Mouse (Mus musculus): ENCODE measurements around the gene Fam126b. TPM values are rescaled to one million over a fixed set of nuclear protein-coding genes. Genes with fewer than 3 reads are reported as not detected.
"Not testable (repeated sequence)": the region's sequence is repeated elsewhere in the genome, so short reads cannot be mapped to it uniquely, and the experiment has no call there.

The Fam126b gene
- polyA plus RNA-seq (2014; fragmentation: Nextera tagmentation; extraction: Ambion mirVana): 9.5 and 9.7 TPM in 2 replicates

GRCm38 (mm10) chr1:58586171-58586997, at the start of gene Fam126b, which contains the start of gene Ndufb3:
Gene Fam126b, minus strand, starts transcription at chr1:58586323.
Gene Ndufb3, plus strand, starts transcription at chr1:58586384.
- peak within 1 kb of the TSS; percentile 89 for H3K4me3 ChIP-seq (ENCODE audit: low read depth, low read length)
- no peaks in the 10 kb centered on the region for H3K36me3 ChIP-seq (ENCODE audit: control insufficient read depth, insufficient read depth, low read length)
- ATAC-seq (ENCODE audit: insufficient number of reproducible peaks, insufficient read depth, low FRiP score, low read depth): peak; percentile 98
- no peaks in the 10 kb centered on the region for H3K9me3 ChIP-seq (ENCODE audit: control insufficient read depth, low read depth, low read length)
- H3K9ac ChIP-seq (replicated peaks; ENCODE audit: low read depth, low read length): peak within 1 kb of the TSS; percentile 76
- H3K27ac ChIP-seq (ENCODE audit: low read length): peak within 1 kb of the TSS; percentile 74; the same call in 1 of the 2 replicates
- peaks cover 5% of the 10 kb centered on the region; the same call in 1 of the 2 replicates for H3K4me1 ChIP-seq (ENCODE audit: control insufficient read depth, insufficient read depth, low read length)
- no peaks in the 10 kb centered on the region for H3K27me3 ChIP-seq (ENCODE audit: control insufficient read depth, insufficient read depth, low read length)
- H3K4me2 ChIP-seq (replicated peaks; ENCODE audit: low read depth, low read length): peak within 1 kb of the TSS; percentile 83
- WGBS: under 1% methylated on average over 41 of the region's 41 CpGs

DNA sequence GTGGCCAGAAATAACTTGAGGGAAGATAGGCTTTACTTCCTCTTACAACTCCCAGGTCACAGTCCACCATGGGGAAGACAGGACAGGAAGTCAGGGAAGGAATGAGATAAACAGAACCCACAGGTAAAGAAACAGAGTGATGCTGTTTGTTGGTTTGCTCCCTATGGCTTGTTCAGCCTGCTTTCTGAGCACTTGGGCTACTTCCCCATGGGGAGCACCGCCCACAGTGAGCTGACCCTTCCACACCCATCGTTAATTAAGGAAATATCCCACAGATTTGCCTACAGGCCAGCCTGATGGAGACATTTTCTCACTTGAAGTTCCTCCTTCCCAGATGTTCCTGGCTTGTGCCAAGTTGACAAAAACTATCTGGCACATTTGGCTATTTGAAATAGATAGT, 42.7 kb upstream of the Fam126b start:
- not testable (repeated sequence) for H3K27me3 ChIP-seq (ENCODE audit: control insufficient read depth, insufficient read depth, low read length); H3K9ac ChIP-seq (replicated peaks; ENCODE audit: low read depth, low read length); H3K9me3 ChIP-seq (ENCODE audit: control insufficient read depth, low read depth, low read length); H3K4me3 ChIP-seq (ENCODE audit: low read depth, low read length); H3K4me2 ChIP-seq (replicated peaks; ENCODE audit: low read depth, low read length); H3K4me1 ChIP-seq (ENCODE audit: control insufficient read depth, insufficient read depth, low read length); H3K27ac ChIP-seq (ENCODE audit: low read length); ATAC-seq (ENCODE audit: insufficient number of reproducible peaks, insufficient read depth, low FRiP score, low read depth); H3K36me3 ChIP-seq (ENCODE audit: control insufficient read depth, insufficient read depth, low read length)
- 77% methylated on average over 1 of the region's 2 CpGs for WGBS

DNA sequence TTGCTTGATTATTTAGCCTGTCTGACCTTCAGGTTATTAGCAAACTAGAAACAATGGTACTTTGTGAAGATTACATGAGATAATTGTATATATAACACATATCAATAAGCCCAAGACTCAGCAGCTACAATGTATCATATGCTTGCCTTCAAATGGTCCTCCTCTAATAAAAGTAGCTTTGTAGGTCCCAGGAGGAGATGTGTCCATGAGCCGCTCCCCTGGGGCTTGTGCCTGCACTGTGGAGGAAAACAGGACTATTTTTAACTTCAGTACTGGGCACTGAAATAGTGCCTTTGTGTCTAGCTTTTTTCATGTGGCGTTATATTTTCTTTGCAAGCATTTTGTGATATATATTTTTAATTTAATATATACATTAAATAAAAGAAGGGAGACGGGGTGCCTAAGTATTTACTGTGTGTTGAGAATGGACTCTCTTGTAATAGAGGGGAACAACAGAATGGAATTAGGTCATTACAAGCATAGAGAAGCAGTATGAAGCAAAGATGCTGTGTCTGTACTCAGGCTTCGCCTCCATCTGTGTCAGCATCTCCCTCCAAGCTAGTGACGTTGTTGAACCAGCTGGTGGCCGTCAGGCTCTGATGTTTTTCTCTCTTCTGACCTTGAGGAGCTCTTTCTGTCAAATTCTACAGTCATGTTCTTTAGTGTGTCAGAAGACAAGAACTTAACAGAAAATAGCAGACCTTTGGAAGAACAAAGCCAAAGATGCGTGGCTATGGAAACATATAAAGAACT, 36.0 kb upstream of the Fam126b start:
- H3K4me3 ChIP-seq (ENCODE audit: low read depth, low read length): no peak overlapping the region
- WGBS: 48% methylated on average over 7 of the region's 7 CpGs

GRCm38 (mm10) chr1:58621251-58621650, 35.1 kb upstream of the Fam126b start:
- no peaks in the 10 kb centered on the region for H3K4me1 ChIP-seq (ENCODE audit: control insufficient read depth, insufficient read depth, low read length)
- no peaks in the 10 kb centered on the region for H3K9me3 ChIP-seq (ENCODE audit: control insufficient read depth, low read depth, low read length)
- no peaks in the 10 kb centered on the region for H3K27me3 ChIP-seq (ENCODE audit: control insufficient read depth, insufficient read depth, low read length)
- 65% methylated on average over 3 of the region's 3 CpGs for WGBS
- H3K9ac ChIP-seq (replicated peaks; ENCODE audit: low read depth, low read length): no peak overlapping the region
- H3K4me2 ChIP-seq (replicated peaks; ENCODE audit: low read depth, low read length): no peak overlapping the region
- no peaks in the 10 kb centered on the region for H3K36me3 ChIP-seq (ENCODE audit: control insufficient read depth, insufficient read depth, low read length)
- H3K27ac ChIP-seq (ENCODE audit: low read length): no peak overlapping the region
- ATAC-seq (ENCODE audit: insufficient number of reproducible peaks, insufficient read depth, low FRiP score, low read depth): no peak
- H3K4me3 ChIP-seq (ENCODE audit: low read depth, low read length): no peak overlapping the region

More for the DNA sequence above, 36.0 kb upstream of the Fam126b start:
- H3K36me3 ChIP-seq (ENCODE audit: control insufficient read depth, insufficient read depth, low read length): no peaks in the 10 kb centered on the region
- no peak overlapping the region for H3K27ac ChIP-seq (ENCODE audit: low read length)
- H3K4me1 ChIP-seq (ENCODE audit: control insufficient read depth, insufficient read depth, low read length): no peaks in the 10 kb centered on the region
- H3K4me2 ChIP-seq (replicated peaks; ENCODE audit: low read depth, low read length): no peak overlapping the region
- H3K9me3 ChIP-seq (ENCODE audit: control insufficient read depth, low read depth, low read length): no peaks in the 10 kb centered on the region
- no peaks in the 10 kb centered on the region for H3K27me3 ChIP-seq (ENCODE audit: control insufficient read depth, insufficient read depth, low read length)
- ATAC-seq (ENCODE audit: insufficient number of reproducible peaks, insufficient read depth, low FRiP score, low read depth): no peak
- no peak overlapping the region for H3K9ac ChIP-seq (replicated peaks; ENCODE audit: low read depth, low read length)

DNA sequence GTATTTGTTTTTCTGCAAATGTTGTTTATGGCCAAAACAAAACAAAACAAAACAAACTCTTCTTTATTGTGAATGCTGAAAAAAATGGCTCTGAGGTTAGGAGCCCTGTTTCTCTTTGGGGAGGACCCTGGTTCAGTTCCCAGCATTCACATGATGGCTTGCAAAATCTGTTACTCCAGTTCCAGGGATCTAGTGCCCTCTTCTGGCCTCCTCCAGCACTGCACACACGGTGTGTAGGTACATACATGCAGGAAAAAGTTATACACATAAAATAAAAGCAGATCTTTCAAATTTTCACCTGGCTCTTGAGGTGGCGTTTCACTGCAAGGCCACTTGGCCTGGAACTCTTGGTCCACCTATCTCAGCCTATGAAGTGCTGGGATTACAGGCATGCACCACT, 32.6 kb upstream of the Fam126b start:
- 90% methylated on average over 2 of the region's 2 CpGs for WGBS
- Histone ChIP-seq H3K4me2 (replicated peaks; ENCODE audit: low read depth, low read length) (no peak overlapping the region), H3K4me3 (ENCODE audit: low read depth, low read length) (no peak overlapping the region), H3K9ac (replicated peaks; ENCODE audit: low read depth, low read length) (no peak overlapping the region), H3K27me3 (ENCODE audit: control insufficient read depth, insufficient read depth, low read length) (no peaks in the 10 kb centered on the region), H3K9me3 (ENCODE audit: control insufficient read depth, low read depth, low read length) (no peaks in the 10 kb centered on the region), H3K4me1 (ENCODE audit: control insufficient read depth, insufficient read depth, low read length) (peaks cover 2% of the 10 kb centered on the region; the same call in 1 of the 2 replicates), H3K36me3 (ENCODE audit: control insufficient read depth, insufficient read depth, low read length) (no peaks in the 10 kb centered on the region), H3K27ac (ENCODE audit: low read length) (no peak overlapping the region)
- no peak for ATAC-seq (ENCODE audit: insufficient number of reproducible peaks, insufficient read depth, low FRiP score, low read depth)

DNA sequence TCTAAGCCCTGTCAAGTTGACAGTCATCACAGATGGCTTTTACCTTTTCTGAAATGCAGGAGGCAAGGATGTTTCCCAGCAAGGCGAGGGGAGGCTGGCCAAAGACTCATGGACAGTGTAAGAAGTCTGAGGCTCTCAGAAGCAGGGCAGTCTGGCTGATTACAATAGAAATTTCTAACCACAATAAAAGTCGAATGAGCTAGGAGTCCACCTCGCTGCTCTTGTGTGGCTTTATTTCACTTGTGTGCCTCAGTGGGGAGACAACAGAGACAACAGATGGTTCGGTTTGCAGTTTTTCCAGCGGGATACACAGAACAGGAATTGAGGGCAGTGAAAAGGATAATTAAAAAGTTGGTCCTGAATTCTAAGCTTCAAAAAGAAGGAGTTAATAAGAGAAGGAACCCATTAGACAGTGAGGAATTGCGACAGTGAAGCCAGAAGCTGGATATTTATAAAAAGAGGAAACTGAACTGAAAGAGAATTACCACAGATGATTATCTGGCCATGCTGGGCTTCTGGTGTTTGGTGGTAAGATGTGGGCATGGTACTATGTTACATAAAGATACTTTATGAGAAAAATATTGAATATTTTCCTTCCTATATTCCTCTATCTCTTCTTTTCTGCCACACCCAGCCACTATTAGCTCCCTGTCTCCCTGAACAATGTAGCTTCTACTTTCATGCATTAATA, 32.0 kb upstream of the Fam126b start:
- Histone ChIP-seq H3K4me3 (ENCODE audit: low read depth, low read length) (no peak overlapping the region), H3K9me3 (ENCODE audit: control insufficient read depth, low read depth, low read length) (no peaks in the 10 kb centered on the region), H3K9ac (replicated peaks; ENCODE audit: low read depth, low read length) (no peak overlapping the region), H3K27ac (ENCODE audit: low read length) (no peak overlapping the region), H3K27me3 (ENCODE audit: control insufficient read depth, insufficient read depth, low read length) (no peaks in the 10 kb centered on the region), H3K4me2 (replicated peaks; ENCODE audit: low read depth, low read length) (no peak overlapping the region), H3K4me1 (ENCODE audit: control insufficient read depth, insufficient read depth, low read length) (peaks cover 2% of the 10 kb centered on the region; the same call in 1 of the 2 replicates), H3K36me3 (ENCODE audit: control insufficient read depth, insufficient read depth, low read length) (no peaks in the 10 kb centered on the region)
- 73% methylated on average over 6 of the region's 6 CpGs for WGBS
- ATAC-seq (ENCODE audit: insufficient number of reproducible peaks, insufficient read depth, low FRiP score, low read depth): no peak

GRCm38 (mm10) chr1:58617076-58617475, 31.0 kb upstream of the Fam126b start:
- WGBS: 48% methylated on average over 5 of the region's 5 CpGs
- H3K9ac ChIP-seq (replicated peaks; ENCODE audit: low read depth, low read length): no peak overlapping the region
- H3K27me3 ChIP-seq (ENCODE audit: control insufficient read depth, insufficient read depth, low read length): no peaks in the 10 kb centered on the region
- H3K4me2 ChIP-seq (replicated peaks; ENCODE audit: low read depth, low read length): no peak overlapping the region
- no peak for ATAC-seq (ENCODE audit: insufficient number of reproducible peaks, insufficient read depth, low FRiP score, low read depth)
- peaks cover 2% of the 10 kb centered on the region; the same call in 1 of the 2 replicates for H3K4me1 ChIP-seq (ENCODE audit: control insufficient read depth, insufficient read depth, low read length)
- no peak overlapping the region for H3K27ac ChIP-seq (ENCODE audit: low read length)
- H3K4me3 ChIP-seq (ENCODE audit: low read depth, low read length): no peak overlapping the region
- no peaks in the 10 kb centered on the region for H3K9me3 ChIP-seq (ENCODE audit: control insufficient read depth, low read depth, low read length)
- H3K36me3 ChIP-seq (ENCODE audit: control insufficient read depth, insufficient read depth, low read length): no peaks in the 10 kb centered on the region

DNA sequence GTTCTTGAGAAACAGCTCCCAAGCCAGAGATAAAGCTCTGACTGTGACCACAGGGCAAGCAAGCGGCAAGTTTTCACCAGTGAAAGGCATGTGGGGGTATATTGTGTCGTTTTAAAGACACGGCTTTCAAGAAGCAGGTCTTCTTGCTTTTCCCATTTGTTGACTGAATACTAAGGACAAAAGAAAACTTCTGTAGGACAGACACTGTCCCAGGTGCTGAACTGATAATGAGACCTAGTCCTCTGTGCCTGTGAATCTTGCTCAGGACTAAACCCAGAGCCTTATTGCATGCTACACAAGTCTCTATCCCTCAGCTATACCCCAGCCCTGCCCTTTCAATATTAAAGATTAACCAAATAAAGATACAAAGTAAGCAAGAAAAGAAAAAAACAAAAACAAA, 30.1 kb upstream of the Fam126b start:
- WGBS: 71% methylated on average over 3 of the region's 3 CpGs
- H3K27me3 ChIP-seq (ENCODE audit: control insufficient read depth, insufficient read depth, low read length): no peaks in the 10 kb centered on the region
- no peaks in the 10 kb centered on the region for H3K9me3 ChIP-seq (ENCODE audit: control insufficient read depth, low read depth, low read length)
- H3K4me3 ChIP-seq (ENCODE audit: low read depth, low read length): no peak overlapping the region
- no peak for ATAC-seq (ENCODE audit: insufficient number of reproducible peaks, insufficient read depth, low FRiP score, low read depth)
- no peak overlapping the region; the same call in 1 of the 2 replicates for H3K27ac ChIP-seq (ENCODE audit: low read length)
- H3K4me2 ChIP-seq (replicated peaks; ENCODE audit: low read depth, low read length): no peak overlapping the region
- no peaks in the 10 kb centered on the region for H3K36me3 ChIP-seq (ENCODE audit: control insufficient read depth, insufficient read depth, low read length)
- H3K9ac ChIP-seq (replicated peaks; ENCODE audit: low read depth, low read length): no peak overlapping the region
- H3K4me1 ChIP-seq (ENCODE audit: control insufficient read depth, insufficient read depth, low read length): peaks cover 2% of the 10 kb centered on the region; the same call in 1 of the 2 replicates

All from stomach, embryonic 14.5 days (tissue).